Mouse (Mus musculus): ENCODE results near the gene Auts2. TPM values are rescaled to one million over a fixed set of nuclear protein-coding genes. Genes with fewer than 3 reads are reported as not detected.

Gene Auts2
- polyA plus RNA-seq, 1 experiment from 2014 or later: 70.9 TPM

- no peaks in the 10 kb centered on the region for H3K9me3 ChIP-seq
- no peak for ATAC-seq (replicated peaks)
- no peak overlapping the region for H3K4me3 ChIP-seq
- 66% methylated on average over 7 of the region's 7 CpGs for WGBS
- no peaks in the 10 kb centered on the region for H3K4me1 ChIP-seq
- H3K9ac ChIP-seq: no peak overlapping the region
- H3K27me3 ChIP-seq (replicated peaks): no peaks in the 10 kb centered on the region
- no peak overlapping the region for H3K4me2 ChIP-seq
- no peaks in the 10 kb centered on the region for H3K36me3 ChIP-seq (replicated peaks)
- H3K27ac ChIP-seq: no peak overlapping the region
Measured at GRCm38 (mm10) chr5:132008703-132009222, 534.4 kb downstream of the Auts2 start.

GRCm38 (mm10) chr5:132007907-132008306 lies 535.2 kb downstream of the Auts2 start:
- Histone ChIP-seq H3K4me2 (no peak overlapping the region), H3K36me3 (replicated peaks) (no peaks in the 10 kb centered on the region), H3K27ac (no peak overlapping the region), H3K9me3 (no peaks in the 10 kb centered on the region), H3K4me3 (no peak overlapping the region), H3K27me3 (replicated peaks) (no peaks in the 10 kb centered on the region), H3K9ac (no peak overlapping the region), H3K4me1 (no peaks in the 10 kb centered on the region)
- ATAC-seq (replicated peaks): no peak
- WGBS: 56% methylated on average over 4 of the region's 4 CpGs

- no peak overlapping the region for H3K9ac ChIP-seq
- H3K4me2 ChIP-seq: no peak overlapping the region
- no peak overlapping the region for H3K4me3 ChIP-seq
- no peak overlapping the region for H3K27ac ChIP-seq
- H3K27me3 ChIP-seq (replicated peaks): no peaks in the 10 kb centered on the region
- no peak for ATAC-seq (replicated peaks)
- WGBS: 76% methylated on average over 12 of the region's 12 CpGs
- H3K9me3 ChIP-seq: no peaks in the 10 kb centered on the region
- no peaks in the 10 kb centered on the region for H3K36me3 ChIP-seq (replicated peaks)
- H3K4me1 ChIP-seq: 0 out of 2 replicates have a peak, but pooled peaks cover 5% of the 10 kb centered on the region
Measured at GRCm38 (mm10) chr5:131992681-131993211, 550.4 kb downstream of the Auts2 start.

- H3K27me3 ChIP-seq (replicated peaks): no peaks in the 10 kb centered on the region
- no peaks in the 10 kb centered on the region for H3K36me3 ChIP-seq (replicated peaks)
- no peaks in the 10 kb centered on the region for H3K9me3 ChIP-seq
- ATAC-seq (replicated peaks): no peak
- no peak overlapping the region for H3K4me2 ChIP-seq
- no peak overlapping the region for H3K27ac ChIP-seq
- H3K9ac ChIP-seq: no peak overlapping the region
- no peak overlapping the region for H3K4me3 ChIP-seq
- WGBS: 85% methylated on average over 6 of the region's 6 CpGs
- 0 out of 2 replicates have a peak, but pooled peaks cover 5% of the 10 kb centered on the region for H3K4me1 ChIP-seq
Measured at GRCm38 (mm10) chr5:131992268-131992667, 550.9 kb downstream of the Auts2 start.

GRCm38 (mm10) chr5:131990532-131990931 lies 552.6 kb downstream of the Auts2 start:
- Histone ChIP-seq H3K4me1 (0 out of 2 replicates have a peak, but pooled peaks cover 5% of the 10 kb centered on the region), H3K9me3 (no peaks in the 10 kb centered on the region), H3K27ac (no peak overlapping the region), H3K9ac (no peak overlapping the region), H3K4me3 (no peak overlapping the region), H3K4me2 (no peak overlapping the region), H3K27me3 (replicated peaks) (no peaks in the 10 kb centered on the region), H3K36me3 (replicated peaks) (no peaks in the 10 kb centered on the region)
- 54% methylated on average over 1 of the region's 1 CpGs for whole genome bisulfite sequencing
- ATAC-seq (replicated peaks): no peak

- Histone ChIP-seq H3K4me2 (no peak overlapping the region), H3K27ac (no peak overlapping the region), H3K4me3 (no peak overlapping the region), H3K9me3 (no peaks in the 10 kb centered on the region), H3K36me3 (replicated peaks) (no peaks in the 10 kb centered on the region), H3K9ac (no peak overlapping the region), H3K4me1 (no peaks in the 10 kb centered on the region), H3K27me3 (replicated peaks) (no peaks in the 10 kb centered on the region)
- WGBS: 54% methylated on average over 3 of the region's 3 CpGs
- ATAC-seq (replicated peaks): no peak
Measured at GRCm38 (mm10) chr5:131981451-131981850, 561.7 kb downstream of the Auts2 start.

GRCm38 (mm10) chr5:131978939-131979338 lies 564.2 kb downstream of the Auts2 start:
- Histone ChIP-seq H3K9me3 (no peaks in the 10 kb centered on the region), H3K9ac (no peak overlapping the region), H3K36me3 (replicated peaks) (no peaks in the 10 kb centered on the region), H3K27ac (no peak overlapping the region), H3K4me1 (no peaks in the 10 kb centered on the region), H3K4me3 (no peak overlapping the region), H3K27me3 (replicated peaks) (no peaks in the 10 kb centered on the region), H3K4me2 (no peak overlapping the region)
- whole genome bisulfite sequencing: 63% methylated on average over 9 of the region's 9 CpGs
- ATAC-seq (replicated peaks): no peak

- ATAC-seq (replicated peaks): no peak
- H3K4me1 ChIP-seq: peaks cover 6% of the 10 kb centered on the region; the same call in 1 of the 2 replicates
- 60% methylated on average over 3 of the region's 3 CpGs for WGBS
Measured at GRCm38 (mm10) chr5:131977497-131977896, 565.6 kb downstream of the Auts2 start.

GRCm38 (mm10) chr5:131971901-131972300 lies 571.2 kb downstream of the Auts2 start:
- H3K4me2 ChIP-seq: no peak overlapping the region
- no peaks in the 10 kb centered on the region for H3K36me3 ChIP-seq (replicated peaks)
- WGBS: 84% methylated on average over 2 of the region's 2 CpGs

More at GRCm38 (mm10) chr5:131977497-131977896, 565.6 kb downstream of the Auts2 start:
- Histone ChIP-seq H3K9ac (no peak overlapping the region), H3K27me3 (replicated peaks) (no peaks in the 10 kb centered on the region), H3K27ac (no peak overlapping the region), H3K9me3 (no peaks in the 10 kb centered on the region), H3K36me3 (replicated peaks) (no peaks in the 10 kb centered on the region), H3K4me2 (no peak overlapping the region), H3K4me3 (no peak overlapping the region)

GRCm38 (mm10) chr5:131965499-131965898 lies 577.6 kb downstream of the Auts2 start:
- Histone ChIP-seq H3K27ac (no peak overlapping the region), H3K4me2 (no peak overlapping the region), H3K4me1 (peaks cover 21% of the 10 kb centered on the region), H3K9ac (no peak overlapping the region), H3K27me3 (replicated peaks) (no peaks in the 10 kb centered on the region), H3K36me3 (replicated peaks) (no peaks in the 10 kb centered on the region), H3K9me3 (no peaks in the 10 kb centered on the region), H3K4me3 (no peak overlapping the region)
- ATAC-seq (replicated peaks): no peak
- WGBS: 92% methylated on average over 6 of the region's 6 CpGs

More at GRCm38 (mm10) chr5:131971901-131972300, 571.2 kb downstream of the Auts2 start:
- ATAC-seq (replicated peaks): no peak
- Histone ChIP-seq H3K27ac (no peak overlapping the region), H3K4me3 (no peak overlapping the region), H3K4me1 (peaks cover 28% of the 10 kb centered on the region), H3K9me3 (no peaks in the 10 kb centered on the region), H3K9ac (no peak overlapping the region), H3K27me3 (replicated peaks) (no peaks in the 10 kb centered on the region)

- H3K27me3 ChIP-seq (replicated peaks): no peaks in the 10 kb centered on the region
- H3K9ac ChIP-seq: no peak overlapping the region
- H3K27ac ChIP-seq: no peak overlapping the region
- H3K36me3 ChIP-seq (replicated peaks): no peaks in the 10 kb centered on the region
- no peak overlapping the region for H3K4me2 ChIP-seq
- H3K4me3 ChIP-seq: no peak overlapping the region
- no peak for ATAC-seq (replicated peaks)
- WGBS: 95% methylated on average over 4 of the region's 4 CpGs
- H3K9me3 ChIP-seq: no peaks in the 10 kb centered on the region
- H3K4me1 ChIP-seq: peaks cover 16% of the 10 kb centered on the region
Measured at GRCm38 (mm10) chr5:131963565-131963964, 579.6 kb downstream of the Auts2 start.

- Histone ChIP-seq H3K9ac (no peak overlapping the region), H3K4me1 (peaks cover under 1% of the 10 kb centered on the region), H3K27me3 (replicated peaks) (no peaks in the 10 kb centered on the region), H3K27ac (no peak overlapping the region), H3K9me3 (no peaks in the 10 kb centered on the region), H3K36me3 (replicated peaks) (no peaks in the 10 kb centered on the region), H3K4me2 (no peak overlapping the region), H3K4me3 (no peak overlapping the region)
- 90% methylated on average over 2 of the region's 2 CpGs for WGBS
- ATAC-seq (replicated peaks): no peak
Measured at GRCm38 (mm10) chr5:131961859-131962258, 581.3 kb downstream of the Auts2 start.

- H3K27me3 ChIP-seq (replicated peaks): no peaks in the 10 kb centered on the region
- no peak for ATAC-seq (replicated peaks)
Measured at GRCm38 (mm10) chr5:131960432-131960831, 582.7 kb downstream of the Auts2 start.

More at GRCm38 (mm10) chr5:131960432-131960831, 582.7 kb downstream of the Auts2 start:
- H3K27ac ChIP-seq: no peak overlapping the region
- H3K4me1 ChIP-seq: no peaks in the 10 kb centered on the region
- H3K9me3 ChIP-seq: no peaks in the 10 kb centered on the region
- H3K4me2 ChIP-seq: no peak overlapping the region
- H3K4me3 ChIP-seq: no peak overlapping the region
- H3K36me3 ChIP-seq (replicated peaks): no peaks in the 10 kb centered on the region
- no peak overlapping the region for H3K9ac ChIP-seq
